Mouse (Mus musculus): ENCODE measurements around the gene Olfr223. TPM values are rescaled to one million over a fixed set of nuclear protein-coding genes. Genes with fewer than 3 reads are reported as not detected.
"Not testable (repeated sequence)": the region's sequence is repeated elsewhere in the genome, so short reads cannot be mapped to it uniquely, and the experiment has no call there.

Olfr223 gene
- polyA plus RNA-seq, 1 experiment from 2014 or later, result not detected

GRCm38 (mm10) chr11:59633037-59633436 is 39.9 kb upstream of the Olfr223 start:
- Histone ChIP-seq H3K9ac (ENCODE audit: low read length) (no peak overlapping the region), H3K36me3 (ENCODE audit: control insufficient read depth, insufficient read depth) (no peaks in the 10 kb centered on the region), H3K27me3 (ENCODE audit: control insufficient read depth, insufficient read depth, low read length) (no peaks in the 10 kb centered on the region), H3K4me3 (ENCODE audit: low read length) (no peak overlapping the region), H3K27ac (ENCODE audit: low read length) (no peak overlapping the region), H3K9me3 (replicated peaks; ENCODE audit: control insufficient read depth, low read length) (no peaks in the 10 kb centered on the region), H3K4me2 (ENCODE audit: low read depth, low read length) (no peak overlapping the region), H3K4me1 (ENCODE audit: control insufficient read depth, insufficient read depth, low read length) (no peaks in the 10 kb centered on the region)
- WGBS, result 25% methylated on average over 5 of the region's 5 CpGs
- ATAC-seq (replicated peaks; ENCODE audit: extremely low read depth, insufficient read depth, low FRiP score), result no peak

DNA sequence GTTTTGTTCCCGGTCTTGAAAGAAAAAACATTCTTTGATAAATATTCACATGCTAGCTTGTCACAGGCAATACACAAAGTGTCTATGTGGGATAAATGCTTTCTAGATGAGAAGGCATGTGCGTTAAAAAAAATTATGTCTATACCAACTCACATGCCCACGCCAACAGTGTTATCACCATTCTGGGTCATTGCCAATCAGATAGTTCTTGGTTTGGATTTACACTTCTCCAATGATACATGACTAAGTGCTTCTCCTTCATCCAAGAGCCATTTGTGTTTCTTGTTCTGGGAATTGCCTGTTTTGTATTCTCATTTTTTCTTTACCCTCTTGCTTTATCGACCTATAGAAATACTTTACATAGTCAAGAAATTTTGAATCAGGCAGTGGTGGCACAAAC is 38.9 kb upstream of the Olfr223 start:
- Histone ChIP-seq H3K27ac (ENCODE audit: low read length) (no peak overlapping the region), H3K36me3 (ENCODE audit: control insufficient read depth, insufficient read depth) (no peaks in the 10 kb centered on the region), H3K9ac (ENCODE audit: low read length) (no peak overlapping the region), H3K27me3 (ENCODE audit: control insufficient read depth, insufficient read depth, low read length) (no peaks in the 10 kb centered on the region), H3K4me3 (ENCODE audit: low read length) (no peak overlapping the region), H3K9me3 (replicated peaks; ENCODE audit: control insufficient read depth, low read length) (no peaks in the 10 kb centered on the region), H3K4me1 (ENCODE audit: control insufficient read depth, insufficient read depth, low read length) (no peaks in the 10 kb centered on the region), H3K4me2 (ENCODE audit: low read depth, low read length) (no peak overlapping the region)
- no peak for ATAC-seq (replicated peaks; ENCODE audit: extremely low read depth, insufficient read depth, low FRiP score)
- WGBS, result 77% methylated on average over 4 of the region's 4 CpGs

GRCm38 (mm10) chr11:59629871-59630270 is 36.8 kb upstream of the Olfr223 start:
- no peaks in the 10 kb centered on the region for H3K27me3 ChIP-seq (ENCODE audit: control insufficient read depth, insufficient read depth, low read length)
- no peak overlapping the region for H3K4me3 ChIP-seq (ENCODE audit: low read length)
- H3K36me3 ChIP-seq (ENCODE audit: control insufficient read depth, insufficient read depth), result no peaks in the 10 kb centered on the region
- 68% methylated on average over 5 of the region's 5 CpGs for WGBS
- no peak for ATAC-seq (replicated peaks; ENCODE audit: extremely low read depth, insufficient read depth, low FRiP score)
- no peak overlapping the region for H3K4me2 ChIP-seq (ENCODE audit: low read depth, low read length)
- H3K4me1 ChIP-seq (ENCODE audit: control insufficient read depth, insufficient read depth, low read length), result no peaks in the 10 kb centered on the region
- no peaks in the 10 kb centered on the region for H3K9me3 ChIP-seq (replicated peaks; ENCODE audit: control insufficient read depth, low read length)
- H3K27ac ChIP-seq (ENCODE audit: low read length), result no peak overlapping the region
- H3K9ac ChIP-seq (ENCODE audit: low read length), result no peak overlapping the region

- H3K4me2 ChIP-seq (ENCODE audit: low read depth, low read length), result no peak overlapping the region
- no peak overlapping the region for H3K9ac ChIP-seq (ENCODE audit: low read length)
- H3K27ac ChIP-seq (ENCODE audit: low read length), result no peak overlapping the region
- no peaks in the 10 kb centered on the region for H3K4me1 ChIP-seq (ENCODE audit: control insufficient read depth, insufficient read depth, low read length)
- WGBS, result 70% methylated on average over 5 of the region's 5 CpGs
- no peak overlapping the region for H3K4me3 ChIP-seq (ENCODE audit: low read length)
- H3K27me3 ChIP-seq (ENCODE audit: control insufficient read depth, insufficient read depth, low read length), result no peaks in the 10 kb centered on the region; the same call in 1 of the 2 replicates
- no peaks in the 10 kb centered on the region for H3K36me3 ChIP-seq (ENCODE audit: control insufficient read depth, insufficient read depth)
- ATAC-seq (replicated peaks; ENCODE audit: extremely low read depth, insufficient read depth, low FRiP score), result peak; percentile 60; the same call in 1 of the 2 replicates
- no peaks in the 10 kb centered on the region for H3K9me3 ChIP-seq (replicated peaks; ENCODE audit: control insufficient read depth, low read length)
These were observed 35.1 kb upstream of the Olfr223 start for GRCm38 (mm10) chr11:59628177-59628576.

GRCm38 (mm10) chr11:59626192-59626591 is 33.1 kb upstream of the Olfr223 start:
- Histone ChIP-seq H3K4me3 (ENCODE audit: low read length) (no peak overlapping the region), H3K27me3 (ENCODE audit: control insufficient read depth, insufficient read depth, low read length) (no peaks in the 10 kb centered on the region; the same call in 1 of the 2 replicates), H3K27ac (ENCODE audit: low read length) (no peak overlapping the region), H3K4me1 (ENCODE audit: control insufficient read depth, insufficient read depth, low read length) (no peaks in the 10 kb centered on the region), H3K9me3 (replicated peaks; ENCODE audit: control insufficient read depth, low read length) (no peaks in the 10 kb centered on the region), H3K9ac (ENCODE audit: low read length) (no peak overlapping the region), H3K36me3 (ENCODE audit: control insufficient read depth, insufficient read depth) (no peaks in the 10 kb centered on the region), H3K4me2 (ENCODE audit: low read depth, low read length) (no peak overlapping the region)
- no peak for ATAC-seq (replicated peaks; ENCODE audit: extremely low read depth, insufficient read depth, low FRiP score)
- 80% methylated on average over 7 of the region's 7 CpGs for WGBS

DNA sequence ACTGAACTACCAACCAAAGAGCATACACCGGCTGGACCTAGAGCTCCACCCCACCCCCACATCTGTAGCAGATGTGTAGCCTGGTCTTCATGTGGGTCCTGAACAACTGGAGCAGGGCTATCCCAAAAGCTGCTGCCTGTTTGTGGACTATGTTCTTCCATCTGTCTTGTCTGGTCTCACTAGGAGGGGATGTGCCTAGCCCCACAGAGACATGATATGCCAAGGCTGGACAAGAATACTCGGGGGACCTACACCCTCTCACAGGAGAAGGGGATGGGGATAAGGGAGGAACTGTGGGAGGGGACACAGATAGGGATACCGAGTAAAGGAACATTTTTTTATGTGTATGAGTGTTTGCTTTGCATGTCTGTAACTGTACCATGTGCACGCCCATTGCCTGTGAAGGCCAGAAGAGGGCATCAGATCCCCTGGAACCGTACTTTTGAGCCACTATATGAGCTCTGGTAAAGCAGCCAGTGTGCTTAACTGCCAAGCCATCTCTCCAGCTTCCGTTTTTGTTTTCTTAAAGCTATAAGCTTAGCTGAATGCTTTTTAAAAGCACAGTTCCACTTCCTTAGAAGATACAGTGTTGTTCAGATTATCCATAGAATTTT is 31.0 kb upstream of the Olfr223 start:
- Histone ChIP-seq H3K27me3 (ENCODE audit: control insufficient read depth, insufficient read depth, low read length) (no peaks in the 10 kb centered on the region; the same call in 1 of the 2 replicates), H3K4me2 (ENCODE audit: low read depth, low read length) (no peak overlapping the region), H3K27ac (ENCODE audit: low read length) (no peak overlapping the region), H3K9me3 (replicated peaks; ENCODE audit: control insufficient read depth, low read length) (no peaks in the 10 kb centered on the region), H3K4me1 (ENCODE audit: control insufficient read depth, insufficient read depth, low read length) (no peaks in the 10 kb centered on the region), H3K9ac (ENCODE audit: low read length) (no peak overlapping the region), H3K4me3 (ENCODE audit: low read length) (no peak overlapping the region), H3K36me3 (ENCODE audit: control insufficient read depth, insufficient read depth) (no peaks in the 10 kb centered on the region)
- 24% methylated on average over 6 of the region's 6 CpGs for WGBS
- ATAC-seq (replicated peaks; ENCODE audit: extremely low read depth, insufficient read depth, low FRiP score), result peak; percentile 70

- H3K36me3 ChIP-seq (ENCODE audit: control insufficient read depth, insufficient read depth), result no peaks in the 10 kb centered on the region
- H3K27me3 ChIP-seq (ENCODE audit: control insufficient read depth, insufficient read depth, low read length), result no peaks in the 10 kb centered on the region; the same call in 1 of the 2 replicates
- no peak overlapping the region for H3K27ac ChIP-seq (ENCODE audit: low read length)
- H3K9ac ChIP-seq (ENCODE audit: low read length), result no peak overlapping the region
- H3K4me3 ChIP-seq (ENCODE audit: low read length), result no peak overlapping the region
- no peaks in the 10 kb centered on the region for H3K9me3 ChIP-seq (replicated peaks; ENCODE audit: control insufficient read depth, low read length)
- H3K4me2 ChIP-seq (ENCODE audit: low read depth, low read length), result no peak overlapping the region
- 52% methylated on average over 3 of the region's 3 CpGs for WGBS
- ATAC-seq (replicated peaks; ENCODE audit: extremely low read depth, insufficient read depth, low FRiP score), result no peak
- H3K4me1 ChIP-seq (ENCODE audit: control insufficient read depth, insufficient read depth, low read length), result no peaks in the 10 kb centered on the region
These were observed 29.1 kb upstream of the Olfr223 start for GRCm38 (mm10) chr11:59622214-59622613.

- not testable (repeated sequence) for ATAC-seq (replicated peaks; ENCODE audit: extremely low read depth, insufficient read depth, low FRiP score); H3K27ac ChIP-seq (ENCODE audit: low read length); H3K9ac ChIP-seq (ENCODE audit: low read length); H3K4me1 ChIP-seq (ENCODE audit: control insufficient read depth, insufficient read depth, low read length); H3K27me3 ChIP-seq (ENCODE audit: control insufficient read depth, insufficient read depth, low read length); H3K9me3 ChIP-seq (replicated peaks; ENCODE audit: control insufficient read depth, low read length); H3K4me3 ChIP-seq (ENCODE audit: low read length); H3K36me3 ChIP-seq (ENCODE audit: control insufficient read depth, insufficient read depth); H3K4me2 ChIP-seq (ENCODE audit: low read depth, low read length)
- 92% methylated on average over 2 of the region's 2 CpGs for WGBS
These were observed 23.9 kb upstream of the Olfr223 start for GRCm38 (mm10) chr11:59616986-59617385.

GRCm38 (mm10) chr11:59614120-59614519 is 21.0 kb upstream of the Olfr223 start:
- 32% methylated on average over 4 of the region's 4 CpGs for WGBS
- no peaks in the 10 kb centered on the region for H3K4me1 ChIP-seq (ENCODE audit: control insufficient read depth, insufficient read depth, low read length)
- H3K9me3 ChIP-seq (replicated peaks; ENCODE audit: control insufficient read depth, low read length), result no peaks in the 10 kb centered on the region
- H3K9ac ChIP-seq (ENCODE audit: low read length), result no peak overlapping the region
- 0 out of 2 replicates have a peak, but pooled peaks cover 3% of the 10 kb centered on the region for H3K27me3 ChIP-seq (ENCODE audit: control insufficient read depth, insufficient read depth, low read length)
- no peak overlapping the region for H3K27ac ChIP-seq (ENCODE audit: low read length)
- H3K4me3 ChIP-seq (ENCODE audit: low read length), result no peak overlapping the region
- no peaks in the 10 kb centered on the region for H3K36me3 ChIP-seq (ENCODE audit: control insufficient read depth, insufficient read depth)
- H3K4me2 ChIP-seq (ENCODE audit: low read depth, low read length), result no peak overlapping the region
- ATAC-seq (replicated peaks; ENCODE audit: extremely low read depth, insufficient read depth, low FRiP score), result no peak

All from heart, embryonic 16.5 days (tissue).